Mouse (Mus musculus): Measurements from ENCODE around the gene Tespa1. TPM values are rescaled to one million over a fixed set of nuclear protein-coding genes. Genes with fewer than 3 reads are reported as not detected.

Tespa1 gene
- 1.8 TPM for polyA plus RNA-seq (2014; fragmentation: Illumina TruSeq; extraction: RNeasy Lipid Tissue Mini Kit (QIAGEN cat#74804); ENCODE audit: insufficient read depth, low read depth, low replicate concordance)

DNA sequence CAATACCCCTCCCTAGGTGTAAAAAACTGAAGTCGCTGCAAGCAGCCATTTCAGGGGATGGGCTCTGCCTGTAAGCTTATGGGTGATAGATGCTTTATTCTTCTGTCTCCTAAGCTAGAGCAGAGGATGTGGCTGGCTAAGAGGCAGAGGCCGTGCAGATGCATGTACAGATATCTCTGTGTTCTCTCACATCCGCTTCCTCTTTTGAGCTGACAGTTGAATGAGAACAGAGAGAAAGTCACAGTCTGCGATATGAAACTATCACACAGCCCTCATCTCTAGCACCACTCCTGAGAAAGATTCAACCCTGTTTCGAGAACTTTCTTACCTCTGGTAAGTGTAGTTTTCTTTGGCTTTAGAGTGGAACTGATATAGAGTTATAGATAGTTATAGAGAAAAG lies at the start of gene Tespa1:
Gene Tespa1, plus strand, starts transcription at position 234 of the 400 bp plus-strand sequence.

GRCm38 (mm10) chr10:130280066-130280465 lies 42.6 kb upstream of the Tespa1 start, which contains the start of gene Neurod4:
Gene Neurod4, minus strand, starts transcription at chr10:130280240.

GRCm38 (mm10) chr10:130394232-130394631 lies 71.6 kb downstream of the Tespa1 start, which contains the start of gene Vmn2r84:
Gene Vmn2r84, minus strand, starts transcription at chr10:130394332.

Other genes starting within 250 kb of the Tespa1 start
- not detected for gene Olfr823, start 207.5 kb upstream of the Tespa1 start, polyA plus RNA-seq (2014; fragmentation: Illumina TruSeq; extraction: RNeasy Lipid Tissue Mini Kit (QIAGEN cat#74804); ENCODE audit: insufficient read depth, low read depth, low replicate concordance)
- not detected for gene Olfr824, start 192.9 kb upstream of the Tespa1 start, polyA plus RNA-seq (2014; fragmentation: Illumina TruSeq; extraction: RNeasy Lipid Tissue Mini Kit (QIAGEN cat#74804); ENCODE audit: insufficient read depth, low read depth, low replicate concordance)
- gene Olfr825, start 156.1 kb upstream of the Tespa1 start, polyA plus RNA-seq (2014; fragmentation: Illumina TruSeq; extraction: RNeasy Lipid Tissue Mini Kit (QIAGEN cat#74804); ENCODE audit: insufficient read depth, low read depth, low replicate concordance) = not detected
- gene Olfr826, start 138.7 kb upstream of the Tespa1 start, polyA plus RNA-seq (2014; fragmentation: Illumina TruSeq; extraction: RNeasy Lipid Tissue Mini Kit (QIAGEN cat#74804); ENCODE audit: insufficient read depth, low read depth, low replicate concordance) = not detected
- gene Olfr827, start 108.5 kb upstream of the Tespa1 start, polyA plus RNA-seq (2014; fragmentation: Illumina TruSeq; extraction: RNeasy Lipid Tissue Mini Kit (QIAGEN cat#74804); ENCODE audit: insufficient read depth, low read depth, low replicate concordance) = not detected
- gene Neurod4, start 42.6 kb upstream of the Tespa1 start, polyA plus RNA-seq (2014; fragmentation: Illumina TruSeq; extraction: RNeasy Lipid Tissue Mini Kit (QIAGEN cat#74804); ENCODE audit: insufficient read depth, low read depth, low replicate concordance) = not detected
- not detected for gene Vmn2r84, start 71.5 kb downstream of the Tespa1 start, polyA plus RNA-seq (2014; fragmentation: Illumina TruSeq; extraction: RNeasy Lipid Tissue Mini Kit (QIAGEN cat#74804); ENCODE audit: insufficient read depth, low read depth, low replicate concordance)
- not detected for gene Vmn2r85, start 106.8 kb downstream of the Tespa1 start, polyA plus RNA-seq (2014; fragmentation: Illumina TruSeq; extraction: RNeasy Lipid Tissue Mini Kit (QIAGEN cat#74804); ENCODE audit: insufficient read depth, low read depth, low replicate concordance)
- not detected for gene Vmn2r86, start 133.2 kb downstream of the Tespa1 start, polyA plus RNA-seq (2014; fragmentation: Illumina TruSeq; extraction: RNeasy Lipid Tissue Mini Kit (QIAGEN cat#74804); ENCODE audit: insufficient read depth, low read depth, low replicate concordance)
- gene Vmn2r87, start 174.5 kb downstream of the Tespa1 start, polyA plus RNA-seq (2014; fragmentation: Illumina TruSeq; extraction: RNeasy Lipid Tissue Mini Kit (QIAGEN cat#74804); ENCODE audit: insufficient read depth, low read depth, low replicate concordance) = not detected